Mouse (Mus musculus) left cerebral cortex, adult 8-10 months (tissue): Measurements from ENCODE around the gene Gfra4. TPM values are rescaled to one million over a fixed set of nuclear protein-coding genes. Genes with fewer than 3 reads are reported as not detected.
A peak's percentile ranks its signal among the peaks of the same experiment; 100 is the strongest.

Experiments used
- DNase-seq, 2 experiments: peaks; one replicate each; pipeline ENCODE4 v3.0.0; 2022; ENCODE audit warnings: low spot score in 2 of 2
- total RNA-seq, 4 experiments: library from RNA; stranded (reverse); gene quantifications; 2 replicates each; pipeline ENCODE4 v1.2.4; 2022

Gfra4 gene
- total RNA-seq, result 10 to 100 TPM; 52.6 to 58.6 (median 55.9) TPM

GRCm38 (mm10) chr2:131042988-131043387 lies at the start of gene Gfra4:
Gfra4 (minus strand) TSS chr2:131043088.
- DNase-seq, result no peak

- DNase-seq, result no peak
These were observed 48.0 kb upstream of the Gfra4 start for GRCm38 (mm10) chr2:131090852-131091251.

- DNase-seq, result no peak
These were observed 46.7 kb upstream of the Gfra4 start for GRCm38 (mm10) chr2:131089634-131090033.

DNA sequence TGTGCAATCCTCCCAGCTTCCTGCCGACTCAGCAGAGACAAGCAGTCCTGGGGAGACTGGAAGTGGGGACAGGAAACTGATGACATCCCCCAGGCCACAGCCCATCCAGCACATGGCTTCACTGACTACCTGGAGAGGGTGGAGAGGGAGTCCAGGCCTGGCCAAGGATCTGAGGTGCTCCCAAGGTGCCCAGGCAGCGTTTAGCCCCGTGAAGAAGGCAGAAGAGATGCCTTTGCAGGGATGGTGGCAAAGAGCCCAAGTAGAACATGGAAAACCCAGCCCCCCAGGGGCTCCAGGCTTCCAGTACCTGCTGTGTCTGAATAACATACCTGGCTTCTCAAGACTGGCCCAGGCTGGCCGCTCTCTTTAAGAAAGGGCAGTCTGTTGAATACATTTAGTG lies 45.7 kb upstream of the Gfra4 start:
- DNase-seq, result no peak

GRCm38 (mm10) chr2:131086667-131087390 lies 43.9 kb upstream of the Gfra4 start, which contains the start of gene Siglec1:
Siglec1 (minus strand) TSS chr2:131086765.
- no peak for DNase-seq

DNA sequence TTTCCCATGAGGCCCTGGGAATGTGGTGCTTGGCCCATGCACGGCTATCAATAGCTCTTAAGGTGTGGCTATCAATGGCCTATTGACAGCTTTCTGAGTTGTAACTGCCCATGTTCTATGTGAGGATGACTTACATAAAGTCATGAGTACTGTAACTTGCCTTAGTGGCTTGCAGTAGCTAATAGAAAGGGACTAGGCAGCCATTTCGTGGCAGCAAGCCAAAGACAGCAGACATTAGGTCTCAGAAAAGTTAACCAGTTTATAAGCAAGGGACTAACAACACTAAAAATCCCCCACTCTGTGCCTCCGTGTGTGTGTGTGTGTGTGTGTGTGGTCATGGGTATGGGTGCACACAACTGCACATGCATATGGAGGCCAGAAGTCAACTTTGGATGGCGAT lies 41.3 kb upstream of the Gfra4 start:
- DNase-seq, result no peak

GRCm38 (mm10) chr2:131080507-131080906 lies 37.6 kb upstream of the Gfra4 start:
- DNase-seq, result no peak

DNA sequence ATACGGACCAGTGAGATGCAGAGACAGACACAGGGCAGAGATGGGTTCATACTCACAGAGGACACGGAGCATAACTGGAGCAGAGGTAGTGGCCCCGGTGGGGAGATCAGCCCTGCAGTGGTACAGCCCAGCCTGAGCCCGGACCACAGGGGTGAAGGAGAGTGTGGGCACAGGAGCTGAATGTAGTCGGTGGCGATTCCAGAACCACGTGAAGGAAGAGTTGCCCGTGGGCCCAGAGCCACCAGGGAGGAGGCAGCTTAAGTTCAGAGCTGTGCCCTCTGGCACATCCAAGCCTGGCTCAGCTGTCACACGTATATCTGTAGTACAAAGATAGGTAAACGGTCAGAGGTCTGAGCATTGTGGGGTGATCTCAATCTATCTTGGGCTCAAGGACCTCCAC lies 29.6 kb upstream of the Gfra4 start:
- DNase-seq, result no peak

GRCm38 (mm10) chr2:131067481-131067880 lies 24.6 kb upstream of the Gfra4 start:
- no peak for DNase-seq

GRCm38 (mm10) chr2:131066342-131066741 lies 23.5 kb upstream of the Gfra4 start:
- DNase-seq, result peak in 1 of 2 experiments; percentile 43

GRCm38 (mm10) chr2:131063404-131063864 lies 20.5 kb upstream of the Gfra4 start, which contains the start of gene Adam33:
Adam33 (minus strand) TSS chr2:131063814.
- no peak for DNase-seq

GRCm38 (mm10) chr2:131061607-131062006 lies 18.7 kb upstream of the Gfra4 start:
- no peak for DNase-seq

DNA sequence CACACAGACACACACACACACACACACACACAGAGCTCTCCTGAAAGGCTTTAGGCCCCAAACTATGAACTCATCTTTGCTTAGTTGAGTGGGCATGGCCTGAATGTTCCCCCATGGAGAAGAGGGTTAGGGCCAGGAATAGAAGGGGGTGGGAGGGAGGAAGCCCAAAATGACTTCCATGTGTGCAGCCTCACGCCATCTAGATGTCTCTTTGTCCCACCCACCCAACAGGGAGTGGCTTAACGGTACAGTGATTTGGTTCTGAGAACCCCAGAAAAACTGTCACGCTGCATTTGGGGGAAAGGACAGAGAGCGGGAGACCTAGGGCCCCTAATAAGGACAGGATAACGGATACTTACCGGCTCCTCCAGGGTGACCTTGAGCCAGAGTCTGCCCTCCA lies 17.9 kb upstream of the Gfra4 start:
- DNase-seq, result no peak

- no peak for DNase-seq
These were observed 17.1 kb upstream of the Gfra4 start for GRCm38 (mm10) chr2:131059781-131060540.

DNA sequence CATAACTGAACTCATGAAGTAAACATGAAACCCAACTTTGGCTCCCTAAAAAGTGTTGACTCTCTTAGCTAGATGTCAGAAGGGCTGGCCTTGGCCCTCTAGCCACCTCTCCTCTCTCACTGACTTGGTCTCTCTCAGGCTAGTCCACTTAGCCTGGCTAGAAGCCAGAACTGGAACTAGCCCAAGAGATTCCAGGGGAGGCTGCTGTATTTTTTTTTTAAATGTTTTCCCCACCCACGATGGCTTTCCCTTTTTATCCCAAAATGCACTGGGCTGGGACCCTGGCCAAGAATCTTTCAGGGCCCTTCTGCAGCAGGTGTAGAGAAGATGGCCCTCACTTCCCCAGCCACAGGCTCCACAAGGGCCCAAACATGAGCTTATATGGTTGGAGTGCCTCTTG lies 16.5 kb upstream of the Gfra4 start:
- no peak for DNase-seq

DNA sequence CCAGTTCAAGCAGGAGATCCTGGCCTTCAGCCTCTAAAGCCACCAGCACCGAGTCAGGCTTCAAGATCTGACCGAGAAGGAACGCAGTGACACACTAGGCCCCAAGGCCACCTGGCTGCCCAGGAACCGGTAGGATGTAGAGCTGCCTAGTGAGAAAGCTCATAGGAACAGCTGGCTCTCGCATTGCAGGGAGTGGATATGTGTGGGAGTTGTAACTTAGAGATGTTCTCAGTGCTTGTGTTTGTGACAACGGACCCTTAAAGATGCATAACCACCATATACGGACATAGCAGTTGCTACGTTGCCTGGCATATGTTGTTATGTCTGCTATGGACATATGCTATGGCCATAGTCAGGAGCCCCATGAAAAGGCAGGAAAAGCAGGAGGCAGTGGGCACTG lies 15.8 kb upstream of the Gfra4 start:
- DNase-seq, result peak in 1 of 2 experiments; percentile 41

DNA sequence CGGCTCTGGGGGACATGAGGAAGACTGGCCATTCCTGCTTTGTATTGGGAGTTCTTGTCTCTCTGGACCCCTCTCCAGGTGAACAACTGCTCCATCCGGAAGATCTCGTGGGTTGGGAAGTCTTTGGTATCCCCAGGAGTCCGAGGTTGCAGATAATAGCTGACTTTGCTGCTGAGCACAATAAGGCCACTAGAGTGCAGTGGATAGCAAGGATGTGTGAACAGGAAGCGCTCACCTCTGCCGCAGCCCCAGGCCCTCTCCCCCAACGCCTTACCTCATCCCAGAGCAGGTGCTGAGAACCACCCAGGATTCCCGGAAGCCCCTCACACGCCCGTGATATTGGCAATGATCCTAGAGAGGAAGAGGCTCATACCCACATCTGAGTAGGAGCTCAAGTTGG lies 13.3 kb upstream of the Gfra4 start:
- no peak for DNase-seq

GRCm38 (mm10) chr2:131055631-131056030 lies 12.7 kb upstream of the Gfra4 start:
- DNase-seq, result no peak

DNA sequence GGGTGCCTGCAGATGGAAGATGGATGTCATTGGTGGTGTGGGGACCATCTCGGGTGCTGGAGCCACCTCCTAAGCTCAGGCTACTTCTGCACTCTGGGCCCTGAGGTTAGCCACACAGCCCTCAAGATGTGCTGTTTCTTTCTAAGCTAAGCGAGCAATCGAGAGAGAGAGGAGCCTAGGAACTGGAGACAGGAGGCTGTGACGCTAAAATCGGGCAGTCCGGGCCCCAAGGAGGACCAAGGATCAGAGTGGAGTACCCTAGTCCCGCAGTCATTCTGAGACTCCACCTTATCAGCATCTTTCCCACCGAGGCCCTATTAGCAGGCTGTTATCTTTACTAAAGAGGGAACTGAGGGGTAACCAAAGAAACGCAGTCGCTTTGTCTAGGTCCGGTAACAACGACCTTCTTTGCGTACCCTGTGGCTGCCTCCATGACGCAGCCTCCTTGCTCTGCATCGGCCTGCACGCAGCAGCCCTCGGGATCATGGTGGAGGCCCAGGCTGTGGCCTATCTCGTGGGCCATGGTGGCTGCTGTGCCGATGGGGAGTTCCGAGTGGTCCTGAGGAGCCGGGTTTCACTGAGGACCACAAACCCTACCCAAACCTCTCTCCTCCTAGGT lies 11.9 kb upstream of the Gfra4 start:
- DNase-seq, result no peak

GRCm38 (mm10) chr2:131053851-131054645 lies 11.2 kb upstream of the Gfra4 start:
- DNase-seq, result no peak

- no peak for DNase-seq
These were observed 10.1 kb upstream of the Gfra4 start for GRCm38 (mm10) chr2:131052862-131053418.
